Mouse (Mus musculus) liver, embryonic 13.5 days (tissue): ENCODE data around the gene Pck1. TPM values are rescaled to one million over a fixed set of nuclear protein-coding genes. Genes with fewer than 3 reads are reported as not detected.
A peak's percentile ranks its signal among the peaks of the same experiment; 100 is the strongest.

Experiments
- ATAC-seq: fragments of 200-750 bp; cut with Nextera tagmentation; 2 replicates; pipeline ENCODE4 v1.8.0; 2017; ENCODE audit warnings: low read depth, mild to moderate bottlenecking, moderate number of reproducible peaks, moderate library complexity
- DNase-seq: peaks from one replicate; pipeline ENCODE4 v3.0.0; 2022
- H3K27ac ChIP-seq: fragments of 300-500 bp; sonication (generic); 2 replicates; pipeline ENCODE4 v1.5.1; 2015; ENCODE audit warnings: moderate library complexity, mild to moderate bottlenecking, inconsistent platforms
- H3K27me3 ChIP-seq: fragments of 300-500 bp; sonication (generic); 2 replicates; pipeline ENCODE4 v1.6.1; 2015; ENCODE audit warnings: mild to moderate bottlenecking, inconsistent platforms
- H3K36me3 ChIP-seq: fragments of 300-500 bp; sonication (generic); 2 replicates; pipeline ENCODE4 v1.6.1; 2015; ENCODE audit warnings: mild to moderate bottlenecking, inconsistent platforms
- H3K4me1 ChIP-seq: fragments of 300-500 bp; sonication (generic); replicated peaks from 2 replicates; pipeline ENCODE4 v1.6.1; 2015; ENCODE audit warnings: inconsistent platforms
- H3K4me2 ChIP-seq: fragments of 300-500 bp; sonication (generic); 2 replicates; pipeline ENCODE4 v1.6.1; 2015; ENCODE audit warnings: inconsistent platforms, mild to moderate bottlenecking, moderate library complexity
- H3K4me3 ChIP-seq: fragments of 300-500 bp; sonication (generic); replicated peaks from 2 replicates; pipeline ENCODE4 v1.5.1; 2015; ENCODE audit warnings: mild to moderate bottlenecking, inconsistent platforms
- H3K9ac ChIP-seq: fragments of 300-500 bp; sonication (generic); 2 replicates; pipeline ENCODE4 v1.6.1; 2015; ENCODE audit warnings: mild to moderate bottlenecking, inconsistent platforms
- H3K9me3 ChIP-seq: fragments of 300-500 bp; sonication (generic); replicated peaks from 2 replicates; pipeline ENCODE4 v1.6.1; 2016; ENCODE audit warnings: inconsistent platforms
- WGBS: fragments of 180-500 bp; shearing (Covaris S2); methylation state at CpG from one replicate; pipeline ENCODE4 v1.1.7; 2015; ENCODE audit not compliant: insufficient replicate concordance; 5-methylcytosine and 5-hydroxymethylcytosine counted together
- polyA plus RNA-seq: library from polyadenylated mRNA; unstranded; fragments of >200 nt; fragmentation: Nextera tagmentation; extraction: Ambion mirVana; gene quantifications from 2 replicates; pipeline ENCODE4 v1.2.1, GENCODE M21; 2015

Gene Pck1
- polyA plus RNA-seq, 1 experiment from 2014 or later = 0.24 TPM

DNA sequence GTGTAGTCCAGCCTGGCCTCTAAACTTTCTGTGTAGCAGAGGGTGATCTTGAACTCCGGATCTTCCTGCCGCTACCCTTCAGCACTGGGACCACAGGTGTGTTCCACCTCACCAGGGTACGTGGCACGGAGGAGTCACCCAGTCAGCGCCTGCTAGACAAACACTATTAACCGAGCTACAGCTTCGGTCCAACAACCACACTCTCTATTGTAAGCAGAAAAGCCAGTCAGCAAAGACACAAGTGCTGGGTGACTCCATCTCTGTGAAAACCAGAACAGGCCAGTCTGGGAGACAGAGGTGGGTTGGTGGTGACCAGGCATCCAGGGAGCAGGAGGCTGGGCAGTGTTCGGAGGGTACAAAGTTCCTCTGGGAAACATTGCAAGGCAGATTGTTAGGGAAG is 10.5 kb downstream of the Pck1 start:
- no peak overlapping the region for H3K4me3 ChIP-seq
- WGBS = 71% methylated on average over 8 of the region's 8 CpGs
- peaks cover 10% of the 10 kb centered on the region for H3K27me3 ChIP-seq
- H3K36me3 ChIP-seq = no peaks in the 10 kb centered on the region
- no peak overlapping the region for H3K27ac ChIP-seq
- H3K9ac ChIP-seq = no peak overlapping the region
- ATAC-seq (no peak), DNase-seq (no peak)
- no peak overlapping the region for H3K4me2 ChIP-seq
- no peaks in the 10 kb centered on the region for H3K9me3 ChIP-seq
- no peaks in the 10 kb centered on the region for H3K4me1 ChIP-seq

DNA sequence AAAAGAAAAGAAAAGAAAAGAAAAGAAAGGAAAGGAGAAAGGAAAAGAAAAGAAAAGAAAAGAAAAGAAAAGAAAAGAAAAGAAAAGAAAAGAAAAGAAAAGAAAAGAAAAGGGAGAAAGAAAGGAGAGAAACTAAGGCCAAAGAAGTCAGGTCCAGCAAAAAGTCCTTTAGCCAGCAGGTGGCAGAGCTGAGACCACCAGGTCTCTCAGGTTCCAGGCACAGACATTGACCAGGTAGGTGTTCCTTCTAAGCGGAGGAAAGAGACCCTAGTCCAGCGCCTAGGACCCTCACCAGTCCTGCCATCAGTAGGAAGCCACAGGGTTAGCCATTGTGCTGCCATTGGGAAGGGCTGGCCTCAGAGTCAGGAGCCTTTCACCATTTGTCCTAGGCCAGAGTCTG is 11.5 kb downstream of the Pck1 start:
- no peak overlapping the region for H3K9ac ChIP-seq
- ATAC-seq (no peak), DNase-seq (no peak)
- no peaks in the 10 kb centered on the region for H3K9me3 ChIP-seq
- no peaks in the 10 kb centered on the region for H3K4me1 ChIP-seq
- 26% methylated on average over 2 of the region's 2 CpGs for WGBS
- no peaks in the 10 kb centered on the region for H3K36me3 ChIP-seq
- H3K27me3 ChIP-seq = peaks cover 14% of the 10 kb centered on the region
- no peak overlapping the region for H3K27ac ChIP-seq
- no peak overlapping the region for H3K4me3 ChIP-seq
- no peak overlapping the region for H3K4me2 ChIP-seq

DNA sequence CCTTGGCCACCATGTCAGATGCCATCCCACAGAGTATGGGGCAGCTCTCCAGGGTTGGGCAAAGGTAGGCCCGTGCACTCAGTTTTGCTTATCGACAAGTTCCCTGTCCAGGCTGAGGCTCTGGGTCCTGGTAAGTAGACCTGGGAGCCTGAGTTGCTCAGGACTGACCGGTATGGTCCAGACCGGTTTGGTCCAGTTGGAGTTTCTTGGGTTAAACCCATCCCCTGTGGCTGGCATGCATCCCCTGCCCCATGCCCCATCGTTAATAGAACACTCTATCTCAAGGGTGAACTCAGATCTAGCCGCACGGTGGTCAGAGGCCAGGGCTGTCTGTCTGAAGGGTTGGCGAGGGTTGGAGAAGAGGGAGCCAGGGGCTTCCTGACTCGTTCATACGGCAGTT is 12.1 kb downstream of the Pck1 start:
- no peak overlapping the region for H3K27ac ChIP-seq
- DNase-seq (no peak), ATAC-seq (no peak)
- no peak overlapping the region for H3K4me2 ChIP-seq
- H3K4me3 ChIP-seq = no peak overlapping the region
- H3K36me3 ChIP-seq = no peaks in the 10 kb centered on the region
- H3K9ac ChIP-seq = no peak overlapping the region
- WGBS = 68% methylated on average over 10 of the region's 10 CpGs
- no peaks in the 10 kb centered on the region for H3K9me3 ChIP-seq
- H3K4me1 ChIP-seq = no peaks in the 10 kb centered on the region; the same call in 1 of the 2 replicates
- H3K27me3 ChIP-seq = peaks cover 18% of the 10 kb centered on the region

DNA sequence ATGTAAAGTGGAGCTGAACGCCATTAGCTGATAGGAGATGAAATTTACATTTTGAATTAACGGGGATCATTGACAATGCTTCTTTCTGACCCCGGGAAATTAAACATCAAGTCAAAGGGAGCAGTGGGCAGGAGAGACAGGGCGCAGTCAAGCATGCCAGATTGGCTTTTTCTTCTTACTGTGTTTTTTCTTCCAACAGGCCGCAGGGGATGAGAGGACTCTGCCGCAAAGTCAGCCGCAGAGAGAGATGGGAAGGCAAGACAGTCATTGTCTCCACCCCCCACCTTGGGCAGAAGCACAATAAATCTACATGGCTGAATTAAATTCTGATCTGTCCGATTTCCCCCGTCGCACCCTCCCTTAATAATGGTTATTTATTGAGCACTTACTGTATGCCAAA is 12.5 kb downstream of the Pck1 start:
- WGBS = 75% methylated on average over 10 of the region's 10 CpGs
- Histone ChIP-seq H3K4me2 (no peak overlapping the region), H3K27ac (no peak overlapping the region), H3K36me3 (no peaks in the 10 kb centered on the region), H3K4me3 (no peak overlapping the region), H3K4me1 (no peaks in the 10 kb centered on the region; the same call in 1 of the 2 replicates), H3K9ac (no peak overlapping the region), H3K9me3 (no peaks in the 10 kb centered on the region), H3K27me3 (peaks cover 21% of the 10 kb centered on the region)
- DNase-seq = no peak
- ATAC-seq = no peak

DNA sequence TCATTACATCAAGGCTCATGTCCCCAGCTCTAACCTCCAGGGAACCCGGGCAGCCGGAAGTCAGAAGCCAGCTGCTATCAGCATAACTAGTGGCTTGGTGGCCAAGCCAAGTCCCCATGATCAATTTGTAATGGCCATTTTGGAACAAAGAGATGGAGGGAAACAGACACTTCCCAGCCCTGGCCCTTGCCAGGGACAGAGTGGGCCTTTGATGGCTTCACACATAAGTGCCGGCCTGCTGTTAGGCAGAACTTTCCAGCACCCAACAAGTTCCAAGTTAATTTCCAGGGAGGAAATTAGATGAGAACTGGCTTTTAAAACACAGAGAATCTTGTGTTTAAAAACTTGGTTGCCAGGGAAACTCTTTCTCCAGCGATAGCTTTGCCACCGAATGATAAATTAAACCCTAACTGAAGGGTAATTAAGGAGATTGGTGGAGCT is 15.6 kb downstream of the Pck1 start:
- Histone ChIP-seq H3K4me3 (no peak overlapping the region), H3K27me3 (peaks cover 49% of the 10 kb centered on the region), H3K27ac (no peak overlapping the region), H3K4me1 (peaks cover 23% of the 10 kb centered on the region), H3K9me3 (no peaks in the 10 kb centered on the region), H3K4me2 (no peak overlapping the region), H3K9ac (no peak overlapping the region), H3K36me3 (no peaks in the 10 kb centered on the region)
- DNase-seq (no peak), ATAC-seq (no peak)
- WGBS = 58% methylated on average over 5 of the region's 5 CpGs

DNA sequence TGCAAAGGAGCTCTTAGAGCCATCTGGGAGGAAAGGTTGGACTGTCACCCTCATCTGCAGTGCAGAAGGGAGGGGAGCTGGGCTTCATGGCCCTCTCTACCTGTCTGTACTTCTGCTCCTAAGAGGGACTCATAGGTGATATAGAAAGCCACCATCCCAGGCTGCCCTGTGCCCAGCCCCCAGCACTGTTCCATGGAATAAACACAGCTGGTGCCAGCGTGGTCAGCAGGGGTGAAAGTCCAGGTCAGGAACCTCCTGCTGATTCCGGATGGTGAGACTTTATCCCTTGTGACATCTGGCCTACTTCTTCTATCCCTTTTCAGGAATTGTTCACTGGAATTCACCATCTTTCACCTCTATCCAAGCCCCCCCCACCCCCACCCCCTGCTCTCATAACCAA is 17.2 kb downstream of the Pck1 start:
- WGBS = 49% methylated on average over 2 of the region's 2 CpGs
- peaks cover 52% of the 10 kb centered on the region for H3K27me3 ChIP-seq
- H3K4me1 ChIP-seq = peaks cover 36% of the 10 kb centered on the region
- ATAC-seq = peak; percentile 32; the same call in 1 of the 2 replicates
- H3K4me2 ChIP-seq = no peak overlapping the region
- no peak overlapping the region for H3K27ac ChIP-seq
- no peaks in the 10 kb centered on the region for H3K36me3 ChIP-seq
- H3K4me3 ChIP-seq = no peak overlapping the region
- DNase-seq = no peak
- no peak overlapping the region for H3K9ac ChIP-seq
- H3K9me3 ChIP-seq = no peaks in the 10 kb centered on the region

DNA sequence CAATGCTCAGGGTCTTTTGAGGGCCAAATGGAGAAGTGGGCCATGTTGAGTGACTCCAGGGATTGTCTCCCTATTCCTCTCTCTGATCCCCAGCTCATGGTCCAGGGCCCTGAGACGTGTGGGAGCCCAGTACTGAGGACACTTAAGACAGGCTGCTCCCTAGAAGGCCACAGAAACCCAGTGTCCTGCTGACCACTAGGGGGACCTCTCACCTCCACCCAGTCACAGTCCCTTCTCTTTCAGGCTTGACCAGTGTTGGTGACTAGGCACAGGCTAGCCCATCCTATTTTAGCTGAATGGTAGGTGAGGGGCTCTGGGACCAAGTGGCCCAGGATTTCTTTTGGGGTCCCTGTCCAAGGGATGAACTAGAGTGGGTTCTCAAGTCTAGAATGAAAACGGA is 17.9 kb downstream of the Pck1 start:
- no peak overlapping the region for H3K4me2 ChIP-seq
- no peak overlapping the region for H3K9ac ChIP-seq
- no peak overlapping the region for H3K27ac ChIP-seq
- peaks cover 52% of the 10 kb centered on the region for H3K27me3 ChIP-seq
- no peaks in the 10 kb centered on the region for H3K36me3 ChIP-seq
- 39% methylated on average over 2 of the region's 2 CpGs for WGBS
- H3K9me3 ChIP-seq = 0 out of 2 replicates have a peak, but pooled peaks cover 1% of the 10 kb centered on the region
- DNase-seq = no peak
- no peak overlapping the region for H3K4me3 ChIP-seq
- no peak for ATAC-seq
- peaks cover 36% of the 10 kb centered on the region for H3K4me1 ChIP-seq

DNA sequence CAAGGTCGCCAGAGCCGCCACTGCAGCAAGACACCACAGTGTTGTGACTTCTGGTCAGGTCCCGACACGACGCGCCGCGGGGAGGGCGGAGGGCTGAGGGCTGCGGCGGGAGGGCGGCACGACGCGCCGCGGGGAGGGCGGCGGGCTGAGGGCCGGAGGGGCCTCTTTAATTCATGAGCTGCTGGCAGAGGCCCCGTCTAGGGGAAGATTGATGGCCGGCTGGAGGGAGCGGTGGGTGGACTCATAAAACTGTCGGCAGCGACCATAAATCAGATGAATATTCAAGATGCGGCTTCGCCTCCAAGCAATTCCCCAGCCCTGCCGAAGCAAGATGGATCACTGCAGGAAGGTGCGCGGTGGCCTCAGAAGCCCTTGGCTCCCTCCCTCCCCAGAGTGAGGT is 18.6 kb downstream of the Pck1 start:
- H3K27ac ChIP-seq = no peak overlapping the region
- DNase-seq (no peak), ATAC-seq (no peak)
- H3K9ac ChIP-seq = no peak overlapping the region
- H3K4me3 ChIP-seq = no peak overlapping the region
- no peaks in the 10 kb centered on the region for H3K36me3 ChIP-seq
- H3K4me2 ChIP-seq = peak overlapping the region; percentile 24; the same call in 1 of the 2 replicates
- peaks cover 45% of the 10 kb centered on the region for H3K27me3 ChIP-seq
- peaks cover 36% of the 10 kb centered on the region for H3K4me1 ChIP-seq
- whole genome bisulfite sequencing = 5% methylated on average over 30 of the region's 30 CpGs
- 0 out of 2 replicates have a peak, but pooled peaks cover 4% of the 10 kb centered on the region for H3K9me3 ChIP-seq

DNA sequence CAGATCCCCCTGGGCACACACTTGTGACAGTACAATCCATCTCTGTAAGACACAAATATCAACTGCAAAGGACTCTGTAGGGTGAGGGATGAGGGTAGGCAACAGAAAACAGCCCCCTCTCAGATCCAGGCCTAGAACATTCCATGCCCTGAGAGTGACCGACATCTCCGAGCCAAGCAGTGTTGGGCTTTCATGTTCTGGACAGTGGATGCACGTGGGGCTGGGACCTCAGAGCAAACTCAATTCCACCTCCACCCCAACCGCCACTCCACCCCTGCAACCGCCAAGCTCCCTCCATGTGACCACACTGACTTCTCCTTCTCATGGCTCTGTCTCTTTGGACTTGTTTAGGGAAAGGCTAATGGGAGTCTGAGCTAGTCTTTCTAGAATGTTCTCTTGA is 19.1 kb downstream of the Pck1 start:
- Histone ChIP-seq H3K4me2 (0 out of 2 replicates have a peak overlapping the region, but pooled peaks have one; percentile 24), H3K4me1 (peaks cover 36% of the 10 kb centered on the region), H3K36me3 (no peaks in the 10 kb centered on the region), H3K27ac (no peak overlapping the region), H3K9me3 (0 out of 2 replicates have a peak, but pooled peaks cover 4% of the 10 kb centered on the region), H3K27me3 (peaks cover 43% of the 10 kb centered on the region), H3K9ac (no peak overlapping the region), H3K4me3 (no peak overlapping the region)
- 40% methylated on average over 5 of the region's 5 CpGs for WGBS
- DNase-seq = no peak
- ATAC-seq = no peak

DNA sequence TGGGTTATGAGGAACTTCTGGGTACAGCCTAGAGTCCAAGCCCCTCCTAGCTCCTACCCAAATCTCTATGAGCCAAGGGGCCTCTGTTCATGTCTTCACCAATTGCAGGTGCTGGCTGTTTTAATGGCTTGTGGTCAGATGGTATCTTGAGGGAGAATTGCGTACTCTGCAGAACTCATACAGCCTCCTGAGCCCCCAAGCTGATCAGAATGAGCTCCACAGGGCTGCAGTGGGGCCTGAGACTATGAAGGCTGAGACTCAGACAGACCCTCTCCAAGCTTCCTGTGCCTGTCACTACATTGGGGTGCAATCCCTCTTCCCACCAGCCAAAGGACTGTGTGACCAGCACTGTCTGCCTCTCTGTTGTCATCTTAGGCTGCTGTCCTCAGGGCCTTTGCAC is 19.5 kb downstream of the Pck1 start:
- peaks cover 36% of the 10 kb centered on the region for H3K4me1 ChIP-seq
- H3K4me3 ChIP-seq = no peak overlapping the region
- no peak overlapping the region for H3K4me2 ChIP-seq
- H3K27ac ChIP-seq = no peak overlapping the region
- 18% methylated on average over 1 of the region's 1 CpGs for WGBS
- no peak for DNase-seq
- no peak overlapping the region for H3K9ac ChIP-seq
- H3K9me3 ChIP-seq = 0 out of 2 replicates have a peak, but pooled peaks cover 4% of the 10 kb centered on the region
- no peak for ATAC-seq
- H3K36me3 ChIP-seq = no peaks in the 10 kb centered on the region
- peaks cover 43% of the 10 kb centered on the region for H3K27me3 ChIP-seq

DNA sequence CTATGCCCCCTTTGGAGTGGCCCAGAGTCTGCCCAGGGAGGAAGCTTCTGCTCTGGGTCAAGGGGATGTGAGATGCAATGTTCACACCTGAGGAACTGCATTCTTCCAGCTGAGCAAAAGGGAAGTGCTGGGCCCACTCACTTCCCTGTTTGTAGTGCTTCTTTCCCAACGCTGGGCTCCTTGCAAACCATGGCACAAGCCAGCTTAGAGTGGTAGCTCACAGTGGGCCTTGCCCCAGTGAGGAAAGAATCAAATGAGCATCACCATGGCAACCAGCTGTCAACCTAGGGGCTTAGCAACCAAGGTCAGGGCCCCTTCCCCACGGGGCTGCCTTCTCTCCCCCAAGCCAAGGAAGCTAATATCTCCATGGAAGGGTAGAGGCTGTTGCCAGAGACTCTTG is 20.2 kb downstream of the Pck1 start:
- no peak overlapping the region for H3K4me3 ChIP-seq
- peak overlapping the region; percentile 51; the same call in 1 of the 2 replicates for H3K4me2 ChIP-seq
- DNase-seq (no peak), ATAC-seq (no peak)
- H3K27ac ChIP-seq = no peak overlapping the region
- peaks cover 36% of the 10 kb centered on the region for H3K4me1 ChIP-seq
- no peak overlapping the region for H3K9ac ChIP-seq
- H3K36me3 ChIP-seq = no peaks in the 10 kb centered on the region
- H3K9me3 ChIP-seq = 0 out of 2 replicates have a peak, but pooled peaks cover 4% of the 10 kb centered on the region
- WGBS = 29% methylated on average over 2 of the region's 2 CpGs
- H3K27me3 ChIP-seq = peaks cover 43% of the 10 kb centered on the region
